Mouse (Mus musculus): ENCODE results near the gene Hmgn2. TPM values are rescaled to one million over a fixed set of nuclear protein-coding genes. Genes with fewer than 3 reads are reported as not detected.
A peak's percentile ranks its signal among the peaks of the same experiment; 100 is the strongest.

The Hmgn2 gene
- total RNA-seq, 1 experiment, result 205 TPM

DNA sequence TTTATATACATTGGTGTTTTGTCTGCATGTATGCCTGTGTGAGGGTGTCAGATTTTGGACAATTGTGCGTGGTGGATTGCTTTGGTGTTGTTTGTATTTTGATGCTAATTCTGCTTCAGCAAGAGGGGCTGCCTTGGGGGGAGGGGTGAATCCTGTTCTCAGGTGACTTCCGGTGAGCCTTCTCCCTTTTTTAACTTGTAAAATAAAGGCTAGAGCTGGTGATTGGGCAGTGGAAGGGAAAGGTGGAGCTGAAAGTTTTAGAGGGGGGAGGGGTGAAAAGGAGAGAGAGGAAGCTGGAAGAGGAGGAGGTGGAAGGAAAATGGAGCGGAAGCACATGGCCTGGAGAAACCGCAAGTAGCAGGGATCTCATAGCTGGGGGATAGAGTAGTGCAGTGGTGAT, 12.1 kb downstream of the Hmgn2 start:
- TF ChIP-seq ZNF384 (IDR thresholded peaks at IDR 0.05; ENCODE audit: low read depth, low read length), result no peak
- TF ChIP-seq HCFC1 (IDR thresholded peaks at IDR 0.05; ENCODE audit: borderline replicate concordance, insufficient read depth, low read length), result peak; percentile 25; the same call in 1 of the 2 replicates
- no peak for TF ChIP-seq MAFK (IDR thresholded peaks at IDR 0.05; ENCODE audit: insufficient read depth, low read depth, low read length)
- TF ChIP-seq ZC3H11A (IDR thresholded peaks at IDR 0.05; ENCODE audit: borderline replicate concordance, low read depth, low read length), result no peak
- TF ChIP-seq CHD2 (IDR thresholded peaks at IDR 0.05; ENCODE audit: low read depth, low read length), result peak; percentile 49; the same call in 1 of the 2 replicates
- Histone ChIP-seq H3K36me3 (ENCODE audit: control insufficient read depth, insufficient read depth, low read length, poor library complexity, severe bottlenecking) (peaks cover 10% of the 10 kb centered on the region), H3K9me3 (ENCODE audit: control insufficient read depth, insufficient read depth, low read depth, low read length) (no peaks in the 10 kb centered on the region), H3K4me3 (ENCODE audit: insufficient read depth in 1 of 2, low read depth in 1 of 2, low read length in 2 of 2, poor library complexity in 1 of 2, severe bottlenecking in 1 of 2) (peak overlapping the region; percentile 63), H3K9ac (ENCODE audit: insufficient read depth, low read depth, low read length, poor library complexity, severe bottlenecking) (peak overlapping the region; percentile 82), H3K27ac (ENCODE audit: insufficient read depth, low read depth, low read length, poor library complexity, severe bottlenecking) (peak overlapping the region; percentile 76; the same call in 1 of the 2 replicates), H3K4me1 (ENCODE audit: control insufficient read depth in 2 of 2, insufficient read depth in 2 of 2, low read length in 2 of 2, poor library complexity in 1 of 2) (peaks cover 0 to 7% of the 10 kb centered on the region in 2 experiments; a peak in 2 of 4 replicates)
- DNase-seq (ENCODE audit: low read depth, low spot score), result peak; percentile 94
- in situ Hi-C loops (cut with MboI; ENCODE audit: low sequenced_read_pairs in 2 of 2, unreplicated experiment in 2 of 2), result no loop called here

DNA sequence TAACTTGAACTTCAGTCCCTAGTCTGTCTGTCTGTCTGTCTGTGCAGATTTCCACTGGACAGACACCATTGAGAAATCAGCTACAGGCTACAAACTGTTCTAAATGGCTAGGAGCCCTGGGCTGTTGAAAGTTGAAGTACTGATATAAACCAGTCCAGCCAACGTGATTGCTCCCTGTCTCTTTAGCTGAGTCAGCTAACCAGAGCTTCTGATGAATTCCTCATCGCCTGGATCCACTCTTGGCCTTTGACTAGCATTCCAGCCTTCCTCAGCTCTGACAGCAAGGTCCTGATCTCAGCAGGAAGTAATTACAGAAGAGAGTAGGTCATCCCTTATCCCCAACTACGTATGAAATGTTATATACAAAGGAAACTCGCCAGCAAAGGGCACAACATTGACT, 21.7 kb downstream of the Hmgn2 start:
- no peaks in the 10 kb centered on the region for H3K9me3 ChIP-seq (ENCODE audit: control insufficient read depth, insufficient read depth, low read depth, low read length)
- in situ Hi-C loops (cut with MboI; ENCODE audit: low sequenced_read_pairs in 2 of 2, unreplicated experiment in 2 of 2), result no loop called here
- H3K36me3 ChIP-seq (ENCODE audit: control insufficient read depth, insufficient read depth, low read length, poor library complexity, severe bottlenecking), result no peaks in the 10 kb centered on the region
- no peak overlapping the region for H3K27ac ChIP-seq (ENCODE audit: insufficient read depth, low read depth, low read length, poor library complexity, severe bottlenecking)
- H3K9ac ChIP-seq (ENCODE audit: insufficient read depth, low read depth, low read length, poor library complexity, severe bottlenecking), result no peak overlapping the region
- no peak overlapping the region for H3K4me3 ChIP-seq (ENCODE audit: insufficient read depth in 1 of 2, low read depth in 1 of 2, low read length in 2 of 2, poor library complexity in 1 of 2, severe bottlenecking in 1 of 2)
- H3K4me1 ChIP-seq (ENCODE audit: control insufficient read depth in 2 of 2, insufficient read depth in 2 of 2, low read length in 2 of 2, poor library complexity in 1 of 2), result no peaks in the 10 kb centered on the region
- no peak for TF ChIP-seq HCFC1 (IDR thresholded peaks at IDR 0.05; ENCODE audit: borderline replicate concordance, insufficient read depth, low read length)
- TF ChIP-seq CHD2 (IDR thresholded peaks at IDR 0.05; ENCODE audit: low read depth, low read length), result no peak
- no peak for TF ChIP-seq ZC3H11A (IDR thresholded peaks at IDR 0.05; ENCODE audit: borderline replicate concordance, low read depth, low read length)
- TF ChIP-seq MAFK (IDR thresholded peaks at IDR 0.05; ENCODE audit: insufficient read depth, low read depth, low read length), result peak; percentile 73
- no peak for TF ChIP-seq ZNF384 (IDR thresholded peaks at IDR 0.05; ENCODE audit: low read depth, low read length)
- no peak for DNase-seq (ENCODE audit: low read depth, low spot score)

DNA sequence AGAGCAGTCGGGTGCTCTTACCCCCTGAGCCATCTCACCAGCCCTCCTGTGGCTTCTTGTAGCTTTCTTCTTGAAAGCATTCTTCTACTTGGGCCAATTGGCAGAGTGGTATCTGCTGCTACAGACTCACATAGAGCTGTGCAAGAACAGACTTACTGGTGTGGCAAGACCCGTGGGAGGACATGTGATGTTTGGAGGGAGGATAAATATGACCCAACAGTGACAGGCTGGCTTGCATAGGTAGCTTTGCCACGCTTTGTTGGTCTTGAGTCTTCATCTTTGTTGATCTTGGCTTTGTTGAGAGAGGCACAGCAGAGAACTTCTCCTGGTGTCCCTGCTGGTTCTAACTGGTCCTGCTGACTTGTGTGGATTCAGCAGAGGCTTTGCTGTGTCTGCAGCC, 24.7 kb downstream of the Hmgn2 start:
- TF ChIP-seq ZC3H11A (IDR thresholded peaks at IDR 0.05; ENCODE audit: borderline replicate concordance, low read depth, low read length) (no peak), MAFK (IDR thresholded peaks at IDR 0.05; ENCODE audit: insufficient read depth, low read depth, low read length) (no peak), HCFC1 (IDR thresholded peaks at IDR 0.05; ENCODE audit: borderline replicate concordance, insufficient read depth, low read length) (no peak), ZNF384 (IDR thresholded peaks at IDR 0.05; ENCODE audit: low read depth, low read length) (no peak), CHD2 (IDR thresholded peaks at IDR 0.05; ENCODE audit: low read depth, low read length) (no peak)
- no peak for DNase-seq (ENCODE audit: low read depth, low spot score)
- Histone ChIP-seq H3K4me1 (ENCODE audit: control insufficient read depth in 2 of 2, insufficient read depth in 2 of 2, low read length in 2 of 2, poor library complexity in 1 of 2) (peaks cover 0 to 5% of the 10 kb centered on the region in 2 experiments; a peak in 1 of 4 replicates), H3K4me3 (ENCODE audit: insufficient read depth in 1 of 2, low read depth in 1 of 2, low read length in 2 of 2, poor library complexity in 1 of 2, severe bottlenecking in 1 of 2) (no peak overlapping the region), H3K27ac (ENCODE audit: insufficient read depth, low read depth, low read length, poor library complexity, severe bottlenecking) (no peak overlapping the region), H3K9me3 (ENCODE audit: control insufficient read depth, insufficient read depth, low read depth, low read length) (no peaks in the 10 kb centered on the region), H3K36me3 (ENCODE audit: control insufficient read depth, insufficient read depth, low read length, poor library complexity, severe bottlenecking) (no peaks in the 10 kb centered on the region), H3K9ac (ENCODE audit: insufficient read depth, low read depth, low read length, poor library complexity, severe bottlenecking) (no peak overlapping the region)
- in situ Hi-C loops (cut with MboI; ENCODE audit: low sequenced_read_pairs in 2 of 2, unreplicated experiment in 2 of 2), result no loop called here

DNA sequence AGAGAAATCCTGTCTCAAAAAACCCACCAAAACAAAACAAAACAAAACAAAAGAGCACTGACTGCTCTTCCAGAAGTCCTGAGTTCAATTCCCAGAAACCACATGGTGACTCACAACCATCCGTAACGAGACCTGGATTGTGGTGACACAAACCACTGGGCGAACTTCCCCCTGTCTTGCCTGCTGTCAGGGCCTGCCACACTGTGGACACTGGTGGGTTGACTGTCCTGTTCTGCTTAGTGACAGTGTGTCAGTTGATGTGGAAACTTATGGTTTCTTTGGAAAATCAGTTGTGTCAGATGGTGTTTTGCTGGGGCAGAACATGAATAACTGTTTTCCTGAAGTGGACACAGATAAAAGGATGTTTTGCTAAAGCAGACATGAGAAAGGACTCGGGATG, 25.8 kb downstream of the Hmgn2 start:
- DNase-seq (ENCODE audit: low read depth, low spot score), result no peak
- Histone ChIP-seq H3K36me3 (ENCODE audit: control insufficient read depth, insufficient read depth, low read length, poor library complexity, severe bottlenecking) (no peaks in the 10 kb centered on the region), H3K4me3 (ENCODE audit: insufficient read depth in 1 of 2, low read depth in 1 of 2, low read length in 2 of 2, poor library complexity in 1 of 2, severe bottlenecking in 1 of 2) (no peak overlapping the region), H3K4me1 (ENCODE audit: control insufficient read depth in 2 of 2, insufficient read depth in 2 of 2, low read length in 2 of 2, poor library complexity in 1 of 2) (peaks cover 0 to 5% of the 10 kb centered on the region in 2 experiments; a peak in 1 of 4 replicates), H3K9ac (ENCODE audit: insufficient read depth, low read depth, low read length, poor library complexity, severe bottlenecking) (no peak overlapping the region), H3K27ac (ENCODE audit: insufficient read depth, low read depth, low read length, poor library complexity, severe bottlenecking) (no peak overlapping the region), H3K9me3 (ENCODE audit: control insufficient read depth, insufficient read depth, low read depth, low read length) (no peaks in the 10 kb centered on the region)
- TF ChIP-seq ZNF384 (IDR thresholded peaks at IDR 0.05; ENCODE audit: low read depth, low read length), result no peak
- no peak for TF ChIP-seq HCFC1 (IDR thresholded peaks at IDR 0.05; ENCODE audit: borderline replicate concordance, insufficient read depth, low read length)
- no peak for TF ChIP-seq ZC3H11A (IDR thresholded peaks at IDR 0.05; ENCODE audit: borderline replicate concordance, low read depth, low read length)
- no peak for TF ChIP-seq CHD2 (IDR thresholded peaks at IDR 0.05; ENCODE audit: low read depth, low read length)
- TF ChIP-seq MAFK (IDR thresholded peaks at IDR 0.05; ENCODE audit: insufficient read depth, low read depth, low read length), result no peak
- in situ Hi-C loops (cut with MboI; ENCODE audit: low sequenced_read_pairs in 2 of 2, unreplicated experiment in 2 of 2), result no loop called here
